Mouse (Mus musculus): Measurements from ENCODE around the gene Crygc. TPM values are rescaled to one million over a fixed set of nuclear protein-coding genes. Genes with fewer than 3 reads are reported as not detected.

Gene Crygc
- polyA plus RNA-seq, 1 experiment from 2014 or later = not detected

- no peaks in the 10 kb centered on the region for H3K36me3 ChIP-seq (ENCODE audit: control insufficient read depth, insufficient read depth, low read length)
- 56% methylated on average over 6 of the region's 6 CpGs for WGBS
- H3K27me3 ChIP-seq (ENCODE audit: control insufficient read depth, insufficient read depth, low read depth, low read length) = no peaks in the 10 kb centered on the region
- no peak overlapping the region for H3K9ac ChIP-seq (ENCODE audit: low read length)
- no peak overlapping the region for H3K4me3 ChIP-seq (ENCODE audit: low read length)
- H3K4me2 ChIP-seq (ENCODE audit: low read depth, low read length) = no peak overlapping the region
- no peaks in the 10 kb centered on the region for H3K9me3 ChIP-seq (ENCODE audit: control insufficient read depth, low read length)
- no peak overlapping the region for H3K27ac ChIP-seq (ENCODE audit: low read length)
- H3K4me1 ChIP-seq (replicated peaks; ENCODE audit: control insufficient read depth, insufficient read depth, low read length) = no peaks in the 10 kb centered on the region
- no peak for ATAC-seq (ENCODE audit: low read depth)
Measured at GRCm38 (mm10) chr1:65040806-65041205, 32.7 kb downstream of the Crygc start.

DNA sequence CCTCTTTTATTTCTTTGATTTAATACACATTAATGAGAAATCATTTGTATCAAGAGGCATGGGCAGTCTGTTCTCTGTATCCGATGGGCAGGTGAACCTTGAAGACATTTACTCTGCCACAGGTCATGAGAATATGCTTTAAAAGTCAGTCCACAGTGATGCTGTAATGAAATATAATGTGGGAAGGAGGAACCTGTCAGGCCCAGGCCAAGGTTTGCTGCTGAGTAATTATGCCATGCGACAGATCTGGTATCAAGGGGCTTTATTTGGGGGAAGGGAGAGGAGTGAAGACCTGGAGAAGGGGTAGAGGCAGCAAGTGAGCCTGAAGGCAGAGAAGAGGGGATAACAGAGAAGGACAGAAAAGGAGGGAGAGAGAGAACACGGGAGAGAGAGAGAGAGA is 33.8 kb downstream of the Crygc start:
- Histone ChIP-seq H3K9ac (ENCODE audit: low read length) (no peak overlapping the region), H3K27ac (ENCODE audit: low read length) (no peak overlapping the region), H3K27me3 (ENCODE audit: control insufficient read depth, insufficient read depth, low read depth, low read length) (no peaks in the 10 kb centered on the region), H3K4me3 (ENCODE audit: low read length) (no peak overlapping the region), H3K4me1 (replicated peaks; ENCODE audit: control insufficient read depth, insufficient read depth, low read length) (no peaks in the 10 kb centered on the region), H3K9me3 (ENCODE audit: control insufficient read depth, low read length) (no peaks in the 10 kb centered on the region), H3K36me3 (ENCODE audit: control insufficient read depth, insufficient read depth, low read length) (no peaks in the 10 kb centered on the region), H3K4me2 (ENCODE audit: low read depth, low read length) (no peak overlapping the region)
- 61% methylated on average over 3 of the region's 3 CpGs for WGBS
- ATAC-seq (ENCODE audit: low read depth) = no peak

DNA sequence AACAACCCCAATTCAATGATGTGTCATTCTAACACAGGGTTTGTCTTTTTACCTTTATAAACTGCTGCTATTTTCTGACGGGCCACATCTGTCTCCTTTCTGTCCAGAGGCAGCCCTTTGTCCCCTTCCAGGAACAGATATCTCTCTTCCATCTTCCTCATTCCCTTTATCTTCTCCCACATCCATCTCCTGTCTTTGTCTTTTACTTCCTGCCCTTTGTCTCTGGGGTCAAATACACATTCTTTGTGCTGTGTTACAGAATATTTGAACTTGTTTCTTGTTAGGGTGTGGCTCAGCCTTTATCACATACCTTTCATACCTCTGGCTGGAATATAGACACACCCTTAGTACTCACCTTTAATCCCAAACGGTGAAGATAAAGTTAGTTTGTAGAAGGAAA is 35.9 kb downstream of the Crygc start:
- H3K9me3 ChIP-seq (ENCODE audit: control insufficient read depth, low read length) = no peaks in the 10 kb centered on the region
- H3K4me1 ChIP-seq (replicated peaks; ENCODE audit: control insufficient read depth, insufficient read depth, low read length) = no peaks in the 10 kb centered on the region
- no peak overlapping the region for H3K27ac ChIP-seq (ENCODE audit: low read length)
- no peak overlapping the region for H3K9ac ChIP-seq (ENCODE audit: low read length)
- 26% methylated on average over 2 of the region's 2 CpGs for WGBS
- no peaks in the 10 kb centered on the region for H3K36me3 ChIP-seq (ENCODE audit: control insufficient read depth, insufficient read depth, low read length)
- no peak overlapping the region for H3K4me3 ChIP-seq (ENCODE audit: low read length)
- H3K4me2 ChIP-seq (ENCODE audit: low read depth, low read length) = no peak overlapping the region
- H3K27me3 ChIP-seq (ENCODE audit: control insufficient read depth, insufficient read depth, low read depth, low read length) = no peaks in the 10 kb centered on the region
- ATAC-seq (ENCODE audit: low read depth) = no peak

DNA sequence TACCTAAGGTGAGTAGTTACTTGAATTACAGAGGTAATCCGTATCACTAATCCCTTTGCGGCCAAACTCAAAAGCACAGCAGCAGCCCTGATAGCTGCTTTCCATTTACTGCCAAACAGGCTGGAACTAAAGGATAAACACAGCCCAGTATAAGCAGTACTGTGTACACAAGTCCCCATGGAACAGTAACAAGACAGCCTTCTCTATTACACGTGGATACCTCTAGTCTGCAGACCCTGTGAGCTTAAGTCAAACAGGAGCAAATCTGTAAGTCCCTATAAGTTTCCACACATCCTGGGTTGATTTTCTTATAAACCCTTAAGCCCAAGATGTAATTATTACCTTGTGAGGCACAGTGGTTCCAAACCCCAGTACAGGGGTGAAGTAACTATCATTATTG is 38.0 kb downstream of the Crygc start:
- no peak overlapping the region for H3K9ac ChIP-seq (ENCODE audit: low read length)
- H3K27ac ChIP-seq (ENCODE audit: low read length) = no peak overlapping the region
- no peaks in the 10 kb centered on the region for H3K4me1 ChIP-seq (replicated peaks; ENCODE audit: control insufficient read depth, insufficient read depth, low read length)
- no peak overlapping the region for H3K4me3 ChIP-seq (ENCODE audit: low read length)
- no peaks in the 10 kb centered on the region for H3K27me3 ChIP-seq (ENCODE audit: control insufficient read depth, insufficient read depth, low read depth, low read length)
- H3K36me3 ChIP-seq (ENCODE audit: control insufficient read depth, insufficient read depth, low read length) = no peaks in the 10 kb centered on the region
- 27% methylated on average over 3 of the region's 3 CpGs for WGBS
- no peak overlapping the region for H3K4me2 ChIP-seq (ENCODE audit: low read depth, low read length)
- no peak for ATAC-seq (ENCODE audit: low read depth)
- no peaks in the 10 kb centered on the region for H3K9me3 ChIP-seq (ENCODE audit: control insufficient read depth, low read length)

DNA sequence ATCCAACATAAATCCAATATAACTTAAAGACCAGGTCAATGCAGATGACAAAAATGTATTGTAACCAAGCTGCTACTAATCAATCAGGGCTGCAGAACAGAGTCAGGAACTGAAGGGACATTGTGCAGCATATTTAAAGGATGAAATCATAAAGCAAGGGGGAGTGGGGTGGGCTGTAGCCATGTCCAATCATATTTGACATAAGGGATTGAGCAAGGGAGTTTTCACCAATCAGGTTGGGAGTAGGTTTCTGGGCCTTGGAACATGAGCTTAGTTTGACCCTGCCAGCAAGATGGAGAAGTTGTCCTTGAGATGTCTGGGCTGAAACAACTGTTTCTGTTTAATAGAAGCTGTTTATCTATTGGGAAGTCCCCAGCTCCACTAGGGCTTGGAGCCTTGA is 40.8 kb downstream of the Crygc start, which contains the start of gene Akr1cl:
TSS of gene Akr1cl (minus strand) at position 119 of the 400 bp plus-strand sequence.
- Histone ChIP-seq H3K4me3 (ENCODE audit: low read length) (no peak within 1 kb of the TSS), H3K27ac (ENCODE audit: low read length) (no peak within 1 kb of the TSS), H3K36me3 (ENCODE audit: control insufficient read depth, insufficient read depth, low read length) (no peaks in the 10 kb centered on the region), H3K27me3 (ENCODE audit: control insufficient read depth, insufficient read depth, low read depth, low read length) (no peaks in the 10 kb centered on the region), H3K4me2 (ENCODE audit: low read depth, low read length) (no peak within 1 kb of the TSS), H3K4me1 (replicated peaks; ENCODE audit: control insufficient read depth, insufficient read depth, low read length) (no peaks in the 10 kb centered on the region), H3K9ac (ENCODE audit: low read length) (no peak within 1 kb of the TSS), H3K9me3 (ENCODE audit: control insufficient read depth, low read length) (no peaks in the 10 kb centered on the region)
- no peak for ATAC-seq (ENCODE audit: low read depth)

DNA sequence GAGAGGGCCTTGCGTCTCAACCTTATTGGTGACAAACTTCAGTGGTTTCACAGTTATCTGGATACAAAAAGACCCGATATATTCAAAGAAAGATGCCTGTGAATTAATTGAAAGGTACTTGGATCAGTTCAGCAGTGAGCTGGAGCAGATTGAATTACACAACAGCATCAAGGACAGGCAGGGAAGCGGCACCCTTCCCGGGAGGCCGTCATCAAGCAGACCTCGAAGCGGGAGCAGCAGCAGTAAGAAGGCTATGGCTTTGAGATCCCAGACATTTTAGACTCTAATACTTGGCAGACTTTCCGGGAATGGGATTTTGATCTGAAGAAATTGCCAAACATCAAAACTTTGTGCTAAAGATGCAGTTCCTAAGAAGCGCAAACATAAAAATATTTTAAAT is 45.3 kb downstream of the Crygc start:
- 70% methylated on average over 9 of the region's 9 CpGs for WGBS
- H3K4me3 ChIP-seq (ENCODE audit: low read length) = no peak overlapping the region
- no peak overlapping the region for H3K27ac ChIP-seq (ENCODE audit: low read length)
- H3K27me3 ChIP-seq (ENCODE audit: control insufficient read depth, insufficient read depth, low read depth, low read length) = no peaks in the 10 kb centered on the region
- no peak overlapping the region for H3K4me2 ChIP-seq (ENCODE audit: low read depth, low read length)
- H3K4me1 ChIP-seq (replicated peaks; ENCODE audit: control insufficient read depth, insufficient read depth, low read length) = no peaks in the 10 kb centered on the region
- H3K9me3 ChIP-seq (ENCODE audit: control insufficient read depth, low read length) = no peaks in the 10 kb centered on the region
- H3K9ac ChIP-seq (ENCODE audit: low read length) = no peak overlapping the region
- H3K36me3 ChIP-seq (ENCODE audit: control insufficient read depth, insufficient read depth, low read length) = no peaks in the 10 kb centered on the region
- no peak for ATAC-seq (ENCODE audit: low read depth)

Other genes with a start within 250 kb of the Crygc start
- 6.0 and 10.1 TPM in 2 replicates for gene Plekhm3, start 116.9 kb downstream of the Crygc start, polyA plus RNA-seq (2015; fragmentation: Nextera tagmentation; extraction: Ambion mirVana)
- 0.26 and 0.33 TPM in 2 replicates for gene Akr1cl, start 40.9 kb downstream of the Crygc start, polyA plus RNA-seq (2015; fragmentation: Nextera tagmentation; extraction: Ambion mirVana)
- not detected in 2 replicates for gene Cryge, start 22.5 kb downstream of the Crygc start, polyA plus RNA-seq (2015; fragmentation: Nextera tagmentation; extraction: Ambion mirVana)
- gene Crygd, start 10.2 kb downstream of the Crygc start, polyA plus RNA-seq (2015; fragmentation: Nextera tagmentation; extraction: Ambion mirVana) = not detected in 2 replicates
- not detected in 2 replicates for gene Crygb, start 8.6 kb upstream of the Crygc start, polyA plus RNA-seq (2015; fragmentation: Nextera tagmentation; extraction: Ambion mirVana)
- gene Cryga, start 29.7 kb upstream of the Crygc start, polyA plus RNA-seq (2015; fragmentation: Nextera tagmentation; extraction: Ambion mirVana) = not detected in 2 replicates
- not detected in 2 replicates for gene Gm28845, start 45.9 kb upstream of the Crygc start, polyA plus RNA-seq (2015; fragmentation: Nextera tagmentation; extraction: Ambion mirVana)
- 0.15 and 0.21 TPM in 2 replicates for gene D630023F18Rik, start 49.5 kb upstream of the Crygc start, polyA plus RNA-seq (2015; fragmentation: Nextera tagmentation; extraction: Ambion mirVana)
- gene Idh1, start 112.8 kb upstream of the Crygc start, polyA plus RNA-seq (2015; fragmentation: Nextera tagmentation; extraction: Ambion mirVana) = 118 and 121 TPM in 2 replicates
- gene Pikfyve, start 113.0 kb upstream of the Crygc start, polyA plus RNA-seq (2015; fragmentation: Nextera tagmentation; extraction: Ambion mirVana) = 6.6 and 8.8 TPM in 2 replicates
- gene Pth2r, start 208.4 kb upstream of the Crygc start, polyA plus RNA-seq (2015; fragmentation: Nextera tagmentation; extraction: Ambion mirVana) = not detected in 2 replicates